Mouse (Mus musculus) v-Abl transformed pro-B cells (cell line): ENCODE measurements around the gene Sag.

ENCODE experiments used
- in situ Hi-C, 2 experiments: fragments of 400-800 bp; cut with MboI; formaldehyde crosslinking; loops; one replicate each; pipeline ENCODE4 v1.15.1; 2025; ENCODE audit not compliant: unreplicated experiment in 2 of 2

Sag gene

GRCm38 (mm10) chr1:87803576-87803975, at the start of gene Sag:
TSS of gene Sag (plus strand) at chr1:87803680.
- in situ Hi-C loops: no loop called here

- in situ Hi-C loops: loop anchor here (5.0 to 25.0 kb wide), 5 partner anchors 304 to 531 kb away; partner anchors contain the start of genes Hjurp (in 1 of the 2), Trpm8 (in 1 of the 2), Ugt1a6a (in 1 of the 2) and Ugt1a6b (in 1 of the 2)
These were observed 47.6 kb upstream of the Sag start, which contains the start of gene Atg16l1 for GRCm38 (mm10) chr1:87755641-87756470. TSS of gene Atg16l1 (plus strand) at chr1:87755870.

GRCm38 (mm10) chr1:87763821-87764220, 39.7 kb upstream of the Sag start:
- in situ Hi-C loops: loop anchor here (10.0 to 25.0 kb wide), 5 partner anchors 161 to 527 kb away; partner anchors contain the start of genes Hjurp (in 1 of the 2), Trpm8 (in 1 of the 2), Ugt1a6a (in 1 of the 2) and Ugt1a6b (in 1 of the 2)

- in situ Hi-C loops: loop anchor here (5.0 to 25.0 kb wide), 6 partner anchors 159 to 528 kb away; partner anchors contain the start of genes Hjurp (in 1 of the 2), Trpm8 (in 1 of the 2), Ugt1a6a (in 1 of the 2) and Ugt1a6b (in 1 of the 2)
These were observed 37.7 kb upstream of the Sag start for GRCm38 (mm10) chr1:87765741-87766140.

- in situ Hi-C loops: loop anchor here (5.0 to 25.0 kb wide), 6 partner anchors 159 to 529 kb away; partner anchors contain the start of genes Hjurp (in 1 of the 2), Trpm8 (in 1 of the 2), Ugt1a6a (in 1 of the 2) and Ugt1a6b (in 1 of the 2)
These were observed 37.2 kb upstream of the Sag start for GRCm38 (mm10) chr1:87766233-87766632.

GRCm38 (mm10) chr1:87769263-87769662, 34.2 kb upstream of the Sag start:
- in situ Hi-C loops: loop anchor here (5.0 to 25.0 kb wide), 6 partner anchors 156 to 532 kb away; partner anchors contain the start of genes Hjurp (in 1 of the 2), Trpm8 (in 1 of the 2), Ugt1a6a (in 1 of the 2) and Ugt1a6b (in 1 of the 2)

GRCm38 (mm10) chr1:87770486-87770885, 33.0 kb upstream of the Sag start:
- in situ Hi-C loops: loop anchor here (25.0 kb wide), 4 partner anchors 342 to 533 kb away; partner anchors contain the start of genes Hjurp (in 1 of the 2), Trpm8 (in 1 of the 2), Ugt1a6a (in 1 of the 2) and Ugt1a6b (in 1 of the 2)

GRCm38 (mm10) chr1:87771724-87772123, 31.8 kb upstream of the Sag start:
- in situ Hi-C loops: loop anchor here (25.0 kb wide), 4 partner anchors 341 to 534 kb away; partner anchors contain the start of genes Hjurp (in 1 of the 2), Trpm8 (in 1 of the 2), Ugt1a6a (in 1 of the 2) and Ugt1a6b (in 1 of the 2)

GRCm38 (mm10) chr1:87773336-87773735, 30.1 kb upstream of the Sag start:
- in situ Hi-C loops: loop anchor here (25.0 kb wide), 4 partner anchors 339 to 536 kb away; partner anchors contain the start of genes Hjurp (in 1 of the 2), Trpm8 (in 1 of the 2), Ugt1a6a (in 1 of the 2) and Ugt1a6b (in 1 of the 2)

- in situ Hi-C loops: loop anchor here (25.0 kb wide), 4 partner anchors 337 to 538 kb away; partner anchors contain the start of genes Hjurp (in 1 of the 2), Trpm8 (in 1 of the 2), Ugt1a6a (in 1 of the 2) and Ugt1a6b (in 1 of the 2)
These were observed 28.6 kb upstream of the Sag start for GRCm38 (mm10) chr1:87774845-87775244.

- in situ Hi-C loops: no loop called here
These were observed 24.2 kb upstream of the Sag start for GRCm38 (mm10) chr1:87779204-87779785.

- in situ Hi-C loops: loop anchor here in 1 of 2 experiments (10.0 kb wide), 1 partner anchor 119 kb away; no protein-coding TSS in a partner anchor
These were observed 17.8 kb upstream of the Sag start for GRCm38 (mm10) chr1:87785703-87786102.

GRCm38 (mm10) chr1:87786251-87786650, 17.2 kb upstream of the Sag start:
- in situ Hi-C loops: loop anchor here in 1 of 2 experiments (10.0 kb wide), 1 partner anchor 119 kb away; no protein-coding TSS in a partner anchor

GRCm38 (mm10) chr1:87789665-87790064, 13.8 kb upstream of the Sag start:
- in situ Hi-C loops: loop anchor here in 1 of 2 experiments (10.0 kb wide), 1 partner anchor 115 kb away; no protein-coding TSS in a partner anchor

- in situ Hi-C loops: no loop called here
These were observed 10.9 kb upstream of the Sag start for GRCm38 (mm10) chr1:87792438-87793137.

- in situ Hi-C loops: no loop called here
These were observed 10.4 kb upstream of the Sag start for GRCm38 (mm10) chr1:87793138-87793449.

- in situ Hi-C loops: no loop called here
These were observed 5.8 kb upstream of the Sag start for GRCm38 (mm10) chr1:87797702-87798101.

- in situ Hi-C loops: no loop called here
These were observed 5.2 kb upstream of the Sag start for GRCm38 (mm10) chr1:87798306-87798705.

- in situ Hi-C loops: no loop called here
These were observed 4.3 kb downstream of the Sag start for GRCm38 (mm10) chr1:87807751-87808150.
